Mouse (Mus musculus): Measurements from ENCODE around the gene Meioc.

DNA sequence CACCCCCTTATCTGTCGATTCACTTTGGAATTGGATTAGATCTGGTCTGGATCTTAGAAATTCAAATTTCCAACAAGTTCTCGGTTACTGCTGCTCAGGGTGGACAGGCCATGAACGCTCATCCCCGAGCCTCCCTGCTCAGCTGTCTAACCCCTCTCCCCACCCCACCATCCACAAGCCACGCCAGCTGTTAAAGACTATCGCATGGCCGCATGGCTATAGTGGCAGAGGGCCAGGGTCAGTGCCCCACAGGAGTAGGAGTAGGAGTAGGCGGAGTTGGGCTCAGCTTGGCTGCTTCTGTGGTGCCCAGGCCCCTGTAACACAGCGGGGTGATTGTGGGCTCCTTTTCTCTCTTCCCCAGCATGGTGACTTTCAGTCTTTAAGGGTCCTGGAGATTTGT lies 35.0 kb upstream of the Meioc start:
- TF ChIP-seq POLR2A (IDR thresholded peaks at IDR 0.05; ENCODE audit: low read depth, low read length): no peak
- no peak for TF ChIP-seq CTCF (IDR thresholded peaks at IDR 0.05; ENCODE audit: borderline replicate concordance, insufficient read depth, low read length)
